In the genomic region with DNA sequence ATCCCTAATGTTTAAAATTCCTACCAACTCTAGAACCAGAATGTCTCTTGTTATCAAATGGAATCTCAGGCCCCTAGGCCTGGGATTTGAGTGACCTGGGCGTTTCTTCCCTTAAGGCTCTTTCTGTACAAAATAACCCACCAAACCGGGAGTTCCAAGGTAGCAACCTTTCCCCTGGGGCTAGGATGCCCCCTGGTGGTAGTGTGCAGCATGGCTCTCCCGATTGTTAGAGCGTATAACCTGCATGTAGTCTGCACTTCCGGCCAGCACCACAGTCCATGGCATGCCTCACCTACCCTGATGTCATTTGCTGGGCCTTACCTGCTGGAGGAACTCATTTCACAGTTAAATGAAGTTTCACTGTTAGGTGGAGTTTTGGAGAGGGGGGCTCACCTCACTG, we compare ENCODE assay signal across 9 mouse cellular contexts. TPM values are rescaled to one million over a fixed set of nuclear protein-coding genes. Genes with fewer than 3 reads are reported as not detected.
DNase-seq lines count a peak whose midpoint lies in the region; ATAC-seq and TF ChIP-seq lines count a peak whose summit lies in the region.
"Had no signal": no experiment of that assay in that cellular context is flagged by ENCODE, and none has a peak within 500 bp of the region (broad histone marks: within the 10 kb centered on the region; RNA-seq: fewer than 3 reads in every experiment).

No protein-coding gene starts in this region.

- TF ChIP-seq CTCF in thymus, adult 2 months (IDR thresholded peaks at IDR 0.05; ENCODE audit: borderline replicate concordance, control insufficient read depth, extremely low read depth, insufficient read depth, low read length, poor library complexity), result no peak

- H3K4me1 ChIP-seq in thymus, adult 2 months (replicated peaks; ENCODE audit: control insufficient read depth, insufficient read depth, low read length), result peaks cover 9% of the 10 kb centered on the region
- peaks cover 52% of the 10 kb centered on the region for H3K4me1 ChIP-seq in megakaryocyte, embryonic 14.5 days
- peaks cover under 1% of the 10 kb centered on the region for H3K4me1 ChIP-seq in forebrain, embryonic 12.5 days

- peaks cover 27% of the 10 kb centered on the region for H3K9me3 ChIP-seq in megakaryocyte, embryonic 14.5 days
- H3K9me3 ChIP-seq in forebrain, embryonic 12.5 days, result 0 out of 2 replicates have a peak, but pooled peaks cover 17% of the 10 kb centered on the region
- H3K9me3 ChIP-seq: hindbrain, embryonic 15.5 days had no signal

- peaks cover under 1% of the 10 kb centered on the region; the same call in 1 of the 2 replicates for H3K27me3 ChIP-seq in thymus, adult 2 months (ENCODE audit: control insufficient read depth, insufficient read depth, low read length)
- H3K27me3 ChIP-seq in megakaryocyte, embryonic 14.5 days (replicated peaks), result no peaks in the 10 kb centered on the region
- peaks cover 24% of the 10 kb centered on the region for H3K27me3 ChIP-seq in forebrain, embryonic 12.5 days
- H3K27me3 ChIP-seq: hindbrain, embryonic 15.5 days had no signal

- H3K4me2 ChIP-seq in forebrain, embryonic 12.5 days, result no peak overlapping the region
- H3K4me2 ChIP-seq: hindbrain, embryonic 15.5 days had no signal

- WGBS in thymus, adult 2 months, result 82% methylated on average over 5 of the region's 5 CpGs
- WGBS in forebrain, embryonic 12.5 days, result 65% methylated on average over 5 of the region's 5 CpGs

- TF ChIP-seq POLR2A in thymus, adult 2 months (IDR thresholded peaks at IDR 0.05; ENCODE audit: control insufficient read depth, extremely low read depth, insufficient read depth, low read length, poor library complexity), result no peak

- H3K9ac ChIP-seq in forebrain, embryonic 12.5 days, result no peak overlapping the region
- H3K9ac ChIP-seq: hindbrain, embryonic 15.5 days had no signal

- DNase-seq in frontal cortex, postnatal 10 days (ENCODE audit: low spot score in 2 of 2), result no peak
- DNase-seq in thymus, adult 2 months, result peak; percentile 14
- DNase-seq in thymus, adult 18-20 months, result no peak

- H3K4me3 ChIP-seq in thymus, adult 2 months (ENCODE audit: control insufficient read depth, insufficient read depth, low read length), result no peak overlapping the region
- peak overlapping the region; percentile 87 for H3K4me3 ChIP-seq in megakaryocyte, embryonic 14.5 days (replicated peaks)
- no peak overlapping the region for H3K4me3 ChIP-seq in forebrain, embryonic 12.5 days (replicated peaks)
- H3K4me3 ChIP-seq: hindbrain, embryonic 15.5 days had no signal

- no peak overlapping the region for H3K27ac ChIP-seq in thymus, adult 2 months (ENCODE audit: control insufficient read depth, insufficient read depth, low read length)
- H3K27ac ChIP-seq in forebrain, embryonic 12.5 days, result no peak overlapping the region
- H3K27ac ChIP-seq: hindbrain, embryonic 15.5 days had no signal

- 0 out of 2 replicates have a peak, but pooled peaks have one; percentile 46 for ATAC-seq in frontal cortex, adult (ENCODE audit: low TSS enrichment)
- peak; percentile 76 for ATAC-seq in erythroblast, adult 5-6 weeks (replicated peaks; ENCODE audit: low FRiP score, poor library complexity, severe bottlenecking)
- ATAC-seq in activated CD4-positive, CD25-positive, alpha-beta regulatory T cell, adult 4 months, result no peak
- no peak for ATAC-seq in forebrain, embryonic 12.5 days (ENCODE audit: low FRiP score)

- H3K36me3 ChIP-seq in thymus, adult 2 months (ENCODE audit: control insufficient read depth, insufficient read depth, low read length), result no peaks in the 10 kb centered on the region
- H3K36me3 ChIP-seq in megakaryocyte, embryonic 14.5 days (replicated peaks; ENCODE audit: low read length), result no peaks in the 10 kb centered on the region
- no peaks in the 10 kb centered on the region for H3K36me3 ChIP-seq in forebrain, embryonic 12.5 days (replicated peaks)
- H3K36me3 ChIP-seq: hindbrain, embryonic 15.5 days had no signal

RNA-seq across cellular contexts. Expression of a gene that starts 0.7 kb away (rescaled TPM):
- polyA plus RNA-seq in thymus, adult 2 months (2012; rRNA removed), result 0.42 and 1.1 TPM in 2 replicates
- total RNA-seq in erythroblast, adult 5-6 weeks (2015; ENCODE audit: low replicate concordance), result 1.5 and 7.7 TPM in 2 replicates
- 2.5 and 9.9 TPM in 2 replicates for total RNA-seq in erythroblast, adult 5-6 weeks (2017; ENCODE audit: low replicate concordance)
- 12.4 and 22.6 TPM in 2 replicates for polyA plus RNA-seq in megakaryocyte, embryonic 14.5 days (2012; ENCODE audit: insufficient read depth, low replicate concordance)
- polyA plus RNA-seq in activated CD4-positive, CD25-positive, alpha-beta regulatory T cell, adult 4 months (2017; shearing (Covaris generic)), result 1 to 10 TPM in 1 of 2 experiments, under 1 TPM in 1; 0.48 to 1.2 TPM
- 2.6 and 3.2 TPM in 2 replicates for polyA plus RNA-seq in forebrain, embryonic 12.5 days (2016; fragmentation: Nextera tagmentation; extraction: Ambion mirVana)

RNA-seq across cellular contexts. Expression of a gene that starts 11.1 kb away (rescaled TPM):
- polyA plus RNA-seq in thymus, adult 2 months (2012; rRNA removed), result 27.0 and 29.4 TPM in 2 replicates
- total RNA-seq in erythroblast, adult 5-6 weeks (2015; ENCODE audit: low replicate concordance), result 1.5 and 2.5 TPM in 2 replicates
- total RNA-seq in erythroblast, adult 5-6 weeks (2017; ENCODE audit: low replicate concordance), result 4.7 and 8.6 TPM in 2 replicates
- polyA plus RNA-seq in megakaryocyte, embryonic 14.5 days (2012; ENCODE audit: insufficient read depth, low replicate concordance), result 9.1 and 9.7 TPM in 2 replicates
- polyA plus RNA-seq in activated CD4-positive, CD25-positive, alpha-beta regulatory T cell, adult 4 months (2017; shearing (Covaris generic)), result 10 to 100 TPM in 1 of 2 experiments, 1 to 10 TPM in 1; 8.8 to 11.5 TPM
- polyA plus RNA-seq in forebrain, embryonic 12.5 days (2016; fragmentation: Nextera tagmentation; extraction: Ambion mirVana), result 35.5 and 37.0 TPM in 2 replicates

RNA-seq across cellular contexts. Expression of a gene that starts 28.7 kb away (rescaled TPM):
- polyA plus RNA-seq in thymus, adult 2 months (2012; rRNA removed), result 7.0 and 11.6 TPM in 2 replicates
- 1.9 and 8.2 TPM in 2 replicates for total RNA-seq in erythroblast, adult 5-6 weeks (2015; ENCODE audit: low replicate concordance)
- 3.7 and 5.6 TPM in 2 replicates for total RNA-seq in erythroblast, adult 5-6 weeks (2017; ENCODE audit: low replicate concordance)
- 5.1 and 10.8 TPM in 2 replicates for polyA plus RNA-seq in megakaryocyte, embryonic 14.5 days (2012; ENCODE audit: insufficient read depth, low replicate concordance)
- 1 to 10 TPM; 1.4 to 2.8 TPM for polyA plus RNA-seq in activated CD4-positive, CD25-positive, alpha-beta regulatory T cell, adult 4 months (2017; shearing (Covaris generic))
- polyA plus RNA-seq in forebrain, embryonic 12.5 days (2016; fragmentation: Nextera tagmentation; extraction: Ambion mirVana), result 5.6 and 8.0 TPM in 2 replicates

RNA-seq across cellular contexts. Expression of a gene that starts 36.2 kb away (rescaled TPM):
- 5.4 and 7.8 TPM in 2 replicates for polyA plus RNA-seq in thymus, adult 2 months (2012; rRNA removed)
- total RNA-seq in erythroblast, adult 5-6 weeks (2015; ENCODE audit: low replicate concordance), result 0.21 and 0.77 TPM in 2 replicates
- total RNA-seq in erythroblast, adult 5-6 weeks (2017; ENCODE audit: low replicate concordance), result 1.0 and 1.3 TPM in 2 replicates
- 0.56 and 2.1 TPM in 2 replicates for polyA plus RNA-seq in megakaryocyte, embryonic 14.5 days (2012; ENCODE audit: insufficient read depth, low replicate concordance)
- 1 to 10 TPM; 1.4 to 2.7 TPM for polyA plus RNA-seq in activated CD4-positive, CD25-positive, alpha-beta regulatory T cell, adult 4 months (2017; shearing (Covaris generic))
- polyA plus RNA-seq in forebrain, embryonic 12.5 days (2016; fragmentation: Nextera tagmentation; extraction: Ambion mirVana), result 7.4 and 8.5 TPM in 2 replicates

RNA-seq across cellular contexts. Expression of a gene that starts 36.2 kb away (rescaled TPM):
- 79.9 and 91.6 TPM in 2 replicates for polyA plus RNA-seq in thymus, adult 2 months (2012; rRNA removed)
- total RNA-seq in erythroblast, adult 5-6 weeks (2015; ENCODE audit: low replicate concordance), result 12.7 and 19.6 TPM in 2 replicates
- 10.8 and 18.4 TPM in 2 replicates for total RNA-seq in erythroblast, adult 5-6 weeks (2017; ENCODE audit: low replicate concordance)
- polyA plus RNA-seq in megakaryocyte, embryonic 14.5 days (2012; ENCODE audit: insufficient read depth, low replicate concordance), result 43.3 and 56.7 TPM in 2 replicates
- 10 to 100 TPM; 49.6 to 53.0 TPM for polyA plus RNA-seq in activated CD4-positive, CD25-positive, alpha-beta regulatory T cell, adult 4 months (2017; shearing (Covaris generic))
- 83.9 and 88.4 TPM in 2 replicates for polyA plus RNA-seq in forebrain, embryonic 12.5 days (2016; fragmentation: Nextera tagmentation; extraction: Ambion mirVana)

Comparison
In these comparisons a context has a peak if more than half of its experiments do, and no peak if none do; other contexts are left out.
1. ATAC-seq: peak in frontal cortex, adult (single experiment) and erythroblast, adult 5-6 weeks (single experiment); none in activated CD4-positive, CD25-positive, alpha-beta regulatory T cell, adult 4 months (single experiment) and forebrain, embryonic 12.5 days (single experiment).